Mouse (Mus musculus) ES-E14 (cell line): Measurements from ENCODE around the gene Rgs10.

Experiments used
- CHD2 ChIP-seq: IDR thresholded peaks from 2 replicates; pipeline ENCODE4 v1.6.1; 2014; ENCODE audit warnings: mild to moderate bottlenecking, low read depth, low read length, inconsistent platforms
- MAFK ChIP-seq: IDR thresholded peaks from 2 replicates; pipeline ENCODE4 v1.6.1; 2014; ENCODE audit warnings: mild to moderate bottlenecking, low read depth, low read length, inconsistent platforms; ENCODE audit not compliant: insufficient read depth
- ZC3H11A ChIP-seq: IDR thresholded peaks from 2 replicates; pipeline ENCODE4 v1.6.1; 2012; ENCODE audit warnings: low read depth, mild to moderate bottlenecking, inconsistent platforms, low read length, borderline replicate concordance
- ZNF384 ChIP-seq: IDR thresholded peaks from 2 replicates; pipeline ENCODE4 v1.6.1; 2012; ENCODE audit warnings: low read depth, low read length, inconsistent platforms

- no peak for TF ChIP-seq ZC3H11A
- no peak for TF ChIP-seq ZNF384
- TF ChIP-seq CHD2, result no peak
- TF ChIP-seq MAFK, result no peak
Measured at GRCm38 (mm10) chr7:128374156-128374555, 44.4 kb downstream of the Rgs10 start.
